Mouse (Mus musculus): ENCODE results near the gene Ing2.

GRCm38 (mm10) chr8:47697696-47698095 lies 22.3 kb upstream of the Ing2 start:
- TF ChIP-seq POLR2A (IDR thresholded peaks at IDR 0.05; ENCODE audit: low read depth, low read length) (no peak), CTCF (IDR thresholded peaks at IDR 0.05; ENCODE audit: extremely low read depth, insufficient read length, insufficient replicate concordance, low read depth, low read length) (no peak)

Measured in small intestine, adult 2 months (tissue).